Mouse (Mus musculus) mammary gland, adult 2 months (tissue): ENCODE measurements around the gene Creg2. TPM values are rescaled to one million over a fixed set of nuclear protein-coding genes. Genes with fewer than 3 reads are reported as not detected.

Experiments
- polyA plus RNA-seq: library from polyadenylated mRNA; depleted of rRNA; stranded (reverse); fragments of >200 nt; gene quantifications from 2 replicates; pipeline ENCODE4 v1.2.3, GENCODE M21; 2012; ENCODE audit warnings: low replicate concordance; rRNA removed

The Creg2 gene
- 0.39 and 0.88 TPM in 2 replicates for polyA plus RNA-seq

DNA sequence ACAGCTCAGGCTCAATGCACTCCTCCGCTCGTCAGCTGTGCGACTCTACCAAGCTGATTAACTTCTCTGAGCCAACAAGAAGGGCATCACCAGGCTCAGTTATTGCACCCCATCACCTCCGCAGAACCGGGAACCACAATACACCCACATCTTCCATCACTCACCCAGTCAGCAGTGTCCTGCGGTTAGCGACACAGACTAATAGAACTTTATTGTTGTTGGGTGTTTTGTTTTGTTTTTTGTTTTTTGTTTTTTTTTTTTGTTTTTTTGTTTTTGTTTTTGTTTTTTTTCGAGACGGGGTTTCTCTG lies at the start of gene Creg2:
TSS of gene Creg2 (minus strand) at position 234 of the 308 bp plus-strand sequence.

DNA sequence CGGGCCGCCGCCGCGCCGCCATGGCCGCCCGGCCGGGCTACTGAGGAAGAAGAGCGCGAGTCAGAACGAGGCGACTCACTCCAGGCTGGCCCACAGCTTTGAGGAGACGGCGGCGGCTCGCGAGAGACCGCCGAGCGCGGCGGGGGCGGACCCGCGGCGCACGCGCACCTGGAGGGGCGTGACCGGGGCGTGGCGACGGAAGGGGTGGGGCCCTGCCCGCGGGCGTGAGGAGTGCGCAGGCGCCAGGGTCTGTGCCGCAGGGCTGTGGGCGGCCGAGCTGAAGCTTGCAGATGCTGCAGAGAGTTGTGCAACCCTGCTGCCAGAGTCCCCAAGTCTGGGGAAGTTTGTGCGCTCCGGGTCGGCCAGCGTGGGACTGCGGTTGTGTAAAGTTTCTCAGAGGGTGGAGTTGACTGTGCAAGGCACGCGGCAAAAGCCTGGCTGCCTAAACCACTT lies 74.0 kb downstream of the Creg2 start, which contains the start of gene Rnf149:
TSS of gene Rnf149 (minus strand) at position 153 of the 453 bp plus-strand sequence.

Other genes with a start within 250 kb of the Creg2 start
- gene Tbc1d8, start 172.7 kb downstream of the Creg2 start, polyA plus RNA-seq = 19.0 and 21.8 TPM in 2 replicates
- gene Cnot11, start 116.5 kb downstream of the Creg2 start, polyA plus RNA-seq = 16.9 and 30.5 TPM in 2 replicates
- 10.8 and 20.4 TPM in 2 replicates for gene Rnf149, start 74.1 kb downstream of the Creg2 start, polyA plus RNA-seq
- not detected in 2 replicates for gene Rfx8, start 69.5 kb upstream of the Creg2 start, polyA plus RNA-seq
- gene Gm3646, start 153.9 kb upstream of the Creg2 start, polyA plus RNA-seq = not detected in 2 replicates
- 65.9 and 90.7 TPM in 2 replicates for gene Map4k4, start 249.4 kb upstream of the Creg2 start, polyA plus RNA-seq